Mouse (Mus musculus) limb, embryonic 10.5 days (tissue): Measurements from ENCODE around the gene Nop53. TPM values are rescaled to one million over a fixed set of nuclear protein-coding genes. Genes with fewer than 3 reads are reported as not detected.
A peak's percentile ranks its signal among the peaks of the same experiment; 100 is the strongest.
"Not testable (repeated sequence)": the region's sequence is repeated elsewhere in the genome, so short reads cannot be mapped to it uniquely, and the experiment has no call there.

Experiments used
- DNase-seq: peaks from one replicate; pipeline ENCODE4 v3.0.0-alpha.2; 2017; ENCODE audit warnings: low spot score
- H3K27ac ChIP-seq: fragments of 300-500 bp; sonication (generic); 2 replicates; pipeline ENCODE4 v1.5.1; 2016; ENCODE audit warnings: mild to moderate bottlenecking
- H3K27me3 ChIP-seq: fragments of 300-500 bp; sonication (generic); 2 replicates; pipeline ENCODE4 v1.6.1; 2016; ENCODE audit warnings: low read depth, mild to moderate bottlenecking; ENCODE audit not compliant: poor library complexity, severe bottlenecking
- H3K36me3 ChIP-seq: fragments of 300-500 bp; sonication (generic); 2 replicates; pipeline ENCODE4 v1.6.1; 2016; ENCODE audit warnings: mild to moderate bottlenecking, moderate library complexity
- H3K4me1 ChIP-seq: fragments of 300-500 bp; sonication (generic); 2 replicates; pipeline ENCODE4 v1.6.1; 2016
- H3K4me3 ChIP-seq: fragments of 300-500 bp; sonication (generic); 2 replicates; pipeline ENCODE4 v1.5.1; 2016; ENCODE audit warnings: mild to moderate bottlenecking, moderate library complexity
- H3K9me3 ChIP-seq: fragments of 300-500 bp; sonication (generic); replicated peaks from 2 replicates; pipeline ENCODE4 v1.6.1; 2016; ENCODE audit warnings: mild to moderate bottlenecking
- WGBS: fragments of 180-500 bp; shearing (Covaris S2); methylation state at CpG from one replicate; pipeline ENCODE4 v1.1.7; 2016; 5-methylcytosine and 5-hydroxymethylcytosine counted together
- polyA plus RNA-seq: library from polyadenylated mRNA; unstranded; fragments of >200 nt; fragmentation: Nextera tagmentation; extraction: Ambion mirVana; gene quantifications from 2 replicates; pipeline ENCODE4 v1.2.1, GENCODE M21; 2016

Gene Nop53
- polyA plus RNA-seq, 1 experiment from 2014 or later, result 173 TPM

GRCm38 (mm10) chr7:15931635-15932034 lies 14.2 kb downstream of the Nop53 start:
- H3K36me3 ChIP-seq, result peaks cover 19% of the 10 kb centered on the region
- 83% methylated on average over 3 of the region's 3 CpGs for WGBS
- no peaks in the 10 kb centered on the region for H3K9me3 ChIP-seq
- no peak overlapping the region for H3K4me3 ChIP-seq
- no peak overlapping the region for H3K27ac ChIP-seq
- peaks cover 5% of the 10 kb centered on the region; the same call in 1 of the 2 replicates for H3K4me1 ChIP-seq
- H3K27me3 ChIP-seq, result no peaks in the 10 kb centered on the region
- no peak for DNase-seq

- H3K9me3 ChIP-seq, result no peaks in the 10 kb centered on the region
Measured at GRCm38 (mm10) chr7:15930543-15930942, 15.3 kb downstream of the Nop53 start.

GRCm38 (mm10) chr7:15929910-15930309 lies 16.0 kb downstream of the Nop53 start:
- no peaks in the 10 kb centered on the region for H3K27me3 ChIP-seq
- DNase-seq, result peak; percentile 62
- 36% methylated on average over 4 of the region's 4 CpGs for WGBS
- H3K36me3 ChIP-seq, result peaks cover 2% of the 10 kb centered on the region; the same call in 1 of the 2 replicates
- peaks cover 5% of the 10 kb centered on the region; the same call in 1 of the 2 replicates for H3K4me1 ChIP-seq
- H3K27ac ChIP-seq, result no peak overlapping the region
- no peaks in the 10 kb centered on the region for H3K9me3 ChIP-seq
- no peak overlapping the region for H3K4me3 ChIP-seq

More at GRCm38 (mm10) chr7:15930543-15930942, 15.3 kb downstream of the Nop53 start:
- no peak overlapping the region for H3K4me3 ChIP-seq
- H3K36me3 ChIP-seq, result peaks cover 8% of the 10 kb centered on the region
- H3K27ac ChIP-seq, result no peak overlapping the region
- DNase-seq, result no peak
- peaks cover 5% of the 10 kb centered on the region; the same call in 1 of the 2 replicates for H3K4me1 ChIP-seq
- H3K27me3 ChIP-seq, result no peaks in the 10 kb centered on the region
- 70% methylated on average over 2 of the region's 2 CpGs for WGBS

- H3K27me3 ChIP-seq, result no peaks in the 10 kb centered on the region
- H3K36me3 ChIP-seq, result peaks cover 36% of the 10 kb centered on the region
- H3K4me1 ChIP-seq, result peaks cover 21% of the 10 kb centered on the region
- H3K27ac ChIP-seq, result peak within 1 kb of the TSS; percentile 93
- peak; percentile 94 for DNase-seq
- under 1% methylated on average over 33 of the region's 33 CpGs for WGBS
- no peaks in the 10 kb centered on the region for H3K9me3 ChIP-seq
- H3K4me3 ChIP-seq, result peak within 1 kb of the TSS; percentile 79
Measured at GRCm38 (mm10) chr7:15922220-15922773, 23.6 kb downstream of the Nop53 start, which contains the start of gene Selenow. Gene Selenow, minus strand, starts transcription at chr7:15922402.

- peaks cover 21% of the 10 kb centered on the region for H3K4me1 ChIP-seq
- peak overlapping the region; percentile 93 for H3K27ac ChIP-seq
- H3K4me3 ChIP-seq, result peak overlapping the region; percentile 79
- peak; percentile 75 for DNase-seq
- no peaks in the 10 kb centered on the region for H3K27me3 ChIP-seq
- no peaks in the 10 kb centered on the region for H3K9me3 ChIP-seq
- WGBS, result under 1% methylated on average over 10 of the region's 10 CpGs
- H3K36me3 ChIP-seq, result peaks cover 41% of the 10 kb centered on the region
Measured at GRCm38 (mm10) chr7:15921796-15922195, 24.1 kb downstream of the Nop53 start.

- no peak overlapping the region for H3K27ac ChIP-seq
- no peak for DNase-seq
- H3K9me3 ChIP-seq, result no peaks in the 10 kb centered on the region
- peaks cover 48% of the 10 kb centered on the region for H3K36me3 ChIP-seq
- 88% methylated on average over 6 of the region's 6 CpGs for WGBS
- peak overlapping the region; percentile 79 for H3K4me3 ChIP-seq
- H3K27me3 ChIP-seq, result no peaks in the 10 kb centered on the region
- peaks cover 21% of the 10 kb centered on the region for H3K4me1 ChIP-seq
Measured at GRCm38 (mm10) chr7:15920645-15921190, 25.2 kb downstream of the Nop53 start.

GRCm38 (mm10) chr7:15919947-15920346 lies 25.9 kb downstream of the Nop53 start:
- 94% methylated on average over 9 of the region's 9 CpGs for WGBS
- Histone ChIP-seq H3K36me3 (peaks cover 48% of the 10 kb centered on the region), H3K27ac (no peak overlapping the region), H3K9me3 (no peaks in the 10 kb centered on the region), H3K27me3 (no peaks in the 10 kb centered on the region), H3K4me1 (peaks cover 21% of the 10 kb centered on the region), H3K4me3 (peak overlapping the region; percentile 79)
- DNase-seq, result no peak

GRCm38 (mm10) chr7:15918371-15918770 lies 27.5 kb downstream of the Nop53 start:
- Histone ChIP-seq H3K4me3 (no peak overlapping the region), H3K9me3 (no peaks in the 10 kb centered on the region), H3K27ac (no peak overlapping the region), H3K27me3 (no peaks in the 10 kb centered on the region), H3K4me1 (peaks cover 21% of the 10 kb centered on the region), H3K36me3 (peaks cover 48% of the 10 kb centered on the region)
- DNase-seq, result no peak

- H3K27ac ChIP-seq, result no peak overlapping the region
- no peaks in the 10 kb centered on the region for H3K9me3 ChIP-seq
- 87% methylated on average over 4 of the region's 4 CpGs for WGBS
- H3K36me3 ChIP-seq, result peaks cover 48% of the 10 kb centered on the region
- H3K4me3 ChIP-seq, result no peak overlapping the region
- no peaks in the 10 kb centered on the region for H3K27me3 ChIP-seq
- peaks cover 18% of the 10 kb centered on the region for H3K4me1 ChIP-seq
- DNase-seq, result no peak
Measured at GRCm38 (mm10) chr7:15916996-15917395, 28.9 kb downstream of the Nop53 start.

GRCm38 (mm10) chr7:15916134-15916723 lies 29.6 kb downstream of the Nop53 start:
- DNase-seq, result no peak
- Histone ChIP-seq H3K27me3 (no peaks in the 10 kb centered on the region), H3K9me3 (no peaks in the 10 kb centered on the region), H3K4me3 (no peak overlapping the region), H3K36me3 (peaks cover 48% of the 10 kb centered on the region), H3K27ac (no peak overlapping the region), H3K4me1 (peaks cover 13% of the 10 kb centered on the region)
- 82% methylated on average over 3 of the region's 3 CpGs for WGBS

- DNase-seq, H3K9me3 ChIP-seq, H3K27me3 ChIP-seq, H3K4me3 ChIP-seq, H3K27ac ChIP-seq, H3K4me1 ChIP-seq: not testable (repeated sequence)
- WGBS, result 87% methylated on average over 4 of the region's 4 CpGs
- H3K36me3 ChIP-seq, result peaks cover 46% of the 10 kb centered on the region
Measured at GRCm38 (mm10) chr7:15915695-15916094, 30.2 kb downstream of the Nop53 start.

GRCm38 (mm10) chr7:15914751-15915150 lies 31.1 kb downstream of the Nop53 start:
- Histone ChIP-seq H3K27me3 (no peaks in the 10 kb centered on the region), H3K27ac (no peak overlapping the region), H3K4me1 (0 out of 2 replicates have a peak, but pooled peaks cover 3% of the 10 kb centered on the region), H3K36me3 (peaks cover 37% of the 10 kb centered on the region), H3K4me3 (no peak overlapping the region), H3K9me3 (no peaks in the 10 kb centered on the region)
- no peak for DNase-seq
- 80% methylated on average over 2 of the region's 2 CpGs for WGBS

GRCm38 (mm10) chr7:15914252-15914651 lies 31.6 kb downstream of the Nop53 start:
- no peak overlapping the region for H3K27ac ChIP-seq
- DNase-seq, result peak; percentile 52

More at GRCm38 (mm10) chr7:15914252-15914651, 31.6 kb downstream of the Nop53 start:
- Histone ChIP-seq H3K36me3 (peaks cover 32% of the 10 kb centered on the region), H3K9me3 (no peaks in the 10 kb centered on the region), H3K4me3 (no peak overlapping the region), H3K4me1 (0 out of 2 replicates have a peak, but pooled peaks cover 3% of the 10 kb centered on the region), H3K27me3 (no peaks in the 10 kb centered on the region)
- WGBS, result 43% methylated on average over 2 of the region's 2 CpGs
